Mouse (Mus musculus): ENCODE results near the gene Pnpla7.

DNA sequence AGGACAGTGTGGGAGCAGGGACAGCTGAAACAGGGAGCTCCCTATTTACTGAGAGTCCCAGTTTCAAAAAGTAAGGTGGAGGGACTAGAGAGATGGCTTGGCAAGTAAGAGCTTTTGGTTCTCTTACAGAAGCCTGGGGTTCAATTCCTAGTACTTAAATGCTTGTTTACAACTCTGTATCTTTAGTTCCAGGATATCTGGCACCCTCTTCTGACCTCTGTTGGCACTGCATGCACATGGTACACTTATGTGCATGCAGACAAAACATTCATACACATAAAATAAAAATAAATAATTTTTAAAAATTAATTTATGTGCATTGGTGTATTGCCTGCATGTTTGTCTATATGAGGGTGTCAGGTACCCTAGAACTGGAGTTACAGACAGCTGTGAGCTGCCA is 32.4 kb downstream of the Pnpla7 start:
- TF ChIP-seq CTCF (conservative IDR thresholded peaks at IDR 0.05; ENCODE audit: low read length) (peak; percentile 39), NANOG (IDR thresholded peaks at IDR 0.05; ENCODE audit: borderline replicate concordance, low read length) (no peak)
